Mouse (Mus musculus) CD4-positive, CD25-positive, alpha-beta regulatory T cell, adult 2 months (primary cell): Measurements from ENCODE around the gene Muc5b.

Experiments used
- DNase-seq: peaks from one replicate; pipeline ENCODE4 v3.0.0-alpha.2; 2012; ENCODE audit warnings: low read depth, low spot score

Gene Muc5b

DNA sequence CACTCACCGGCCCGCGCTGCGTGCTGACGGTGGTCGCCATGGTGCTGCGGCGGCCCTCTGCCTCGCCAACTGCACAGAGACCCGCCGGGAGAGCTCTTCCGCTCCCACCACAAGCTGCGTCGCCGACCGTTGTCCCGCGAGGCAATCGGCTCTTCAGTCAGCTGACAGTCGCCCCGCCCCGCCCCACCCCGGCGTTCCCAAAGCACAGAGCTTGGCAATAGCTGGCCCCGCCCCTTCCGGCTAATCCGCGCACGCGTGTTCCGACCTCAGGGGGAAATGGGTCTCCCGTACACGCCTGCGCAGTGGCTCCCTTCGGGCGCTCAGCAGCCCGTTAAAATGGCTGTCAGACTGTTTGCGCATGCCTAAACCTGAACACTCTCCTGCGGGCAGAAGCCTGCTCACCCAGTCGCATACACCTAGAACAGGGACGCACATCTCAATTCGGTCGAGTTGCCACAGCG lies 63.4 kb downstream of the Muc5b start:
- peak; percentile 100 for DNase-seq

DNA sequence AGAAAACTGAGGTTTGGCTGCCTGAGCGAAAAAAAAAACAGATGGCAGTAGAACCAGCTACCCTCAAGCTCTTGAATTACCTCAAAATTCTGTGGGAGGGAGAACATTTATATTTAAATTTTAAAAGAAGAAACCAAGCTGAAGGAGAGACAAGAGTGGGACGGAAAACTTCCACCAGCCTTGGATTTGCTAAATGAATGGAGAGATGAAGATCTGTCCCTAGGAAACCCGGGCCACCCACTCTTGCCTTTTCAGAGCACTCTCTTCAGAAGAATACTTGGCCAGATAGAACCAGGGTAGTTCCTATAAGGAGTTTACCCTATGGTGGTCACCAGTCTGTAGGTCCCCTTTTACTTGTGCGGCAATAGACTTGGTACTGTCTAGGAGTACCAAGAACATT lies 63.9 kb downstream of the Muc5b start:
- DNase-seq: no peak

DNA sequence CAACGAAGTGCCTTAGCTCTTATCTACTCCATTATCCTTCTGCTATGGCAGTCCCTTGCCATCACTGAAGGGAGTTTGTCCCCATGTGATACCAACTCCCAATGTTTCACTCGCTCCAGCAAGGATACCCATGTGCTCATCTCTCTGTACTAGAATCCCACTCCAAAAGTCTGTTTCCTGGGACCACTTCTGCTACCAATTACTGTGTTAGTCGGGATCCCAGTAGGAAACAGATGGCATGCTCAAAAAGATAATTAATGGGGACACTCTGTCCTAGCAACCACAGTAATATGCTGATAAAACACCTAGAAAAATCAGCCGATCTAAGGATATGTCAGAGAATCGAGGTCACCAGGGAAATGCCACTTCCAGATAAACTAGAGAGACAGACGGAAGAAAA lies 69.7 kb downstream of the Muc5b start:
- no peak for DNase-seq

DNA sequence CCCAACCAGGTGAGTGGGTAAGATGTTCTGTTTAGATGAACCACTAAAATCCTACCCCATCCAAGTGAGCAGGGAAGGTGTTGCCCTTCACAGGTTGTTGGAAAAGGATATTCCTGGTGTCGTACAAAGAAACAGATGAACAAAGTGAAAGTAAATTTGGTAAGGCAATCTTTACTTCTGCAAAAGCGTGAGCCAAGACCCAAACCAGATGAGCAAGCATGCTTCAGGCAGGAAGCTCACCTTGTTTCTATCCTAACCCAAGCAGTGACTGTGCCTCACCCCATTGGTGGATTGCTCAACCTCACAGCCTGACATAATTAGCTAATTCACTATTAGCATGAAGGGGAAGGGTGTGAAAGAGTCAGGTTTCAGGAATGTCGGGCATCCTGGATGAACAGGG lies 72.4 kb downstream of the Muc5b start:
- DNase-seq: no peak

DNA sequence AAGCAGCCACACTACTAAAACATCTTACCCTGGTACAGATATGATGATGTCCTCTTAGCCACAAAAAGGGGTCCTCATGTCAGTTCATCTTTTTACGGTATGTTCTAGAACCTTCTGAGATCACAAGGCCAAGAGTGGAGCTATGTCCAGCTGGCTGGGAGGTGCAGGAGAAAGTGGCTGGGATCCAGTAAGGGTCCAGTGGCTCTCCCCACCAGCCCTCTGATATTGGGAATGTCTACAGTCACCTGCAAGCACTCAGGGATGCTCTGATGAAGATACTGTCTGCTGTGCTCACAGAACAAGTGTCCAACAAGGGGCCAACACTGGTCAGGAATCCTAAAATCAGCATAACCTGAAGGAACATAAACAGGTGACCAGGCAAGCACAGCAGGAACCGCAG lies 79.5 kb downstream of the Muc5b start, which contains the start of gene Tollip:
Gene Tollip (minus strand): TSS at position 101 of the 400 bp plus-strand sequence.
- DNase-seq: no peak
